Mouse (Mus musculus): ENCODE measurements around the gene Lrrfip1. TPM values are rescaled to one million over a fixed set of nuclear protein-coding genes. Genes with fewer than 3 reads are reported as not detected.

Gene Lrrfip1
- polyA plus RNA-seq, 1 experiment from 2014 or later: 85.4 TPM

DNA sequence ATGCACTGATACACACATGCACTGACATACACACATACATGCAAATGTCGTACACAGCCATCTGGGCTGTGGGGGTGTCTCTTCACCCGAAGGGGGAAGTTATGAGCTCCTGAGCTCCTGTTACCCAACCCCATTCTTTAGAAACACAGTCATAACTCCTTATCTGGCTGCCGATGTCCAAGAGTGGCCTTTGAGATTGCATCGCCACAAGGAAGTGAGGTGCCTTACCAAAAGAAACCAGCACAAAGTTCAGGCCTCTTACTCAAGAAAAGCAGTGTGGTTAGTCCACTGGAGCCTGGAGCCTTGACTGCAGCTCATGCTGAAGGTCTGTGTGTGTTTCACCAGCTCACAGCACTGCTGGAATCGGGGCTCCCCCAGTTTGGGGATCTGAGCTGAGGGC lies 43.1 kb downstream of the Lrrfip1 start:
- Histone ChIP-seq H3K27ac (ENCODE audit: low read length) (peak overlapping the region; percentile 85), H3K4me2 (ENCODE audit: low read depth, low read length) (no peak overlapping the region), H3K27me3 (ENCODE audit: control insufficient read depth, insufficient read depth, low read length) (no peaks in the 10 kb centered on the region), H3K9me3 (replicated peaks; ENCODE audit: control insufficient read depth, low read length) (no peaks in the 10 kb centered on the region), H3K9ac (ENCODE audit: low read length) (no peak overlapping the region), H3K4me1 (ENCODE audit: control insufficient read depth, insufficient read depth, low read length) (peaks cover 14% of the 10 kb centered on the region; the same call in 1 of the 2 replicates), H3K4me3 (replicated peaks; ENCODE audit: low read length) (no peak overlapping the region), H3K36me3 (ENCODE audit: control insufficient read depth, insufficient read depth, low read length) (no peaks in the 10 kb centered on the region)
- 66% methylated on average over 5 of the region's 5 CpGs for WGBS
- ATAC-seq (ENCODE audit: insufficient read depth, low FRiP score): peak; percentile 76

- no peak overlapping the region for H3K4me3 ChIP-seq (replicated peaks; ENCODE audit: low read length)
- no peak overlapping the region for H3K4me2 ChIP-seq (ENCODE audit: low read depth, low read length)
- 0 out of 2 replicates have a peak overlapping the region, but pooled peaks have one; percentile 15 for H3K9ac ChIP-seq (ENCODE audit: low read length)
- peak; percentile 74; the same call in 1 of the 2 replicates for ATAC-seq (ENCODE audit: insufficient read depth, low FRiP score)
- H3K4me1 ChIP-seq (ENCODE audit: control insufficient read depth, insufficient read depth, low read length): peaks cover 14% of the 10 kb centered on the region; the same call in 1 of the 2 replicates
- no peaks in the 10 kb centered on the region for H3K36me3 ChIP-seq (ENCODE audit: control insufficient read depth, insufficient read depth, low read length)
- H3K27ac ChIP-seq (ENCODE audit: low read length): peak overlapping the region; percentile 69
- H3K27me3 ChIP-seq (ENCODE audit: control insufficient read depth, insufficient read depth, low read length): no peaks in the 10 kb centered on the region
- H3K9me3 ChIP-seq (replicated peaks; ENCODE audit: control insufficient read depth, low read length): no peaks in the 10 kb centered on the region
- WGBS: 47% methylated on average over 5 of the region's 5 CpGs
Measured at GRCm38 (mm10) chr1:91043191-91043590, 44.7 kb downstream of the Lrrfip1 start.

- WGBS: 66% methylated on average over 10 of the region's 10 CpGs
Measured at GRCm38 (mm10) chr1:91044176-91044575, 45.6 kb downstream of the Lrrfip1 start.

GRCm38 (mm10) chr1:91044648-91045047 lies 46.1 kb downstream of the Lrrfip1 start:
- H3K27me3 ChIP-seq (ENCODE audit: control insufficient read depth, insufficient read depth, low read length): no peaks in the 10 kb centered on the region
- ATAC-seq (ENCODE audit: insufficient read depth, low FRiP score): no peak
- H3K9ac ChIP-seq (ENCODE audit: low read length): no peak overlapping the region
- peaks cover 14% of the 10 kb centered on the region; the same call in 1 of the 2 replicates for H3K4me1 ChIP-seq (ENCODE audit: control insufficient read depth, insufficient read depth, low read length)
- H3K4me2 ChIP-seq (ENCODE audit: low read depth, low read length): no peak overlapping the region
- WGBS: 59% methylated on average over 3 of the region's 3 CpGs
- H3K27ac ChIP-seq (ENCODE audit: low read length): peak overlapping the region; percentile 40; the same call in 1 of the 2 replicates
- H3K36me3 ChIP-seq (ENCODE audit: control insufficient read depth, insufficient read depth, low read length): no peaks in the 10 kb centered on the region
- no peaks in the 10 kb centered on the region for H3K9me3 ChIP-seq (replicated peaks; ENCODE audit: control insufficient read depth, low read length)
- no peak overlapping the region for H3K4me3 ChIP-seq (replicated peaks; ENCODE audit: low read length)

More at GRCm38 (mm10) chr1:91044176-91044575, 45.6 kb downstream of the Lrrfip1 start:
- H3K27me3 ChIP-seq (ENCODE audit: control insufficient read depth, insufficient read depth, low read length): no peaks in the 10 kb centered on the region
- no peak for ATAC-seq (ENCODE audit: insufficient read depth, low FRiP score)
- H3K4me1 ChIP-seq (ENCODE audit: control insufficient read depth, insufficient read depth, low read length): peaks cover 14% of the 10 kb centered on the region; the same call in 1 of the 2 replicates
- no peak overlapping the region for H3K9ac ChIP-seq (ENCODE audit: low read length)
- peak overlapping the region; percentile 69; the same call in 1 of the 2 replicates for H3K27ac ChIP-seq (ENCODE audit: low read length)
- no peaks in the 10 kb centered on the region for H3K36me3 ChIP-seq (ENCODE audit: control insufficient read depth, insufficient read depth, low read length)
- no peaks in the 10 kb centered on the region for H3K9me3 ChIP-seq (replicated peaks; ENCODE audit: control insufficient read depth, low read length)
- H3K4me3 ChIP-seq (replicated peaks; ENCODE audit: low read length): no peak overlapping the region
- no peak overlapping the region for H3K4me2 ChIP-seq (ENCODE audit: low read depth, low read length)

DNA sequence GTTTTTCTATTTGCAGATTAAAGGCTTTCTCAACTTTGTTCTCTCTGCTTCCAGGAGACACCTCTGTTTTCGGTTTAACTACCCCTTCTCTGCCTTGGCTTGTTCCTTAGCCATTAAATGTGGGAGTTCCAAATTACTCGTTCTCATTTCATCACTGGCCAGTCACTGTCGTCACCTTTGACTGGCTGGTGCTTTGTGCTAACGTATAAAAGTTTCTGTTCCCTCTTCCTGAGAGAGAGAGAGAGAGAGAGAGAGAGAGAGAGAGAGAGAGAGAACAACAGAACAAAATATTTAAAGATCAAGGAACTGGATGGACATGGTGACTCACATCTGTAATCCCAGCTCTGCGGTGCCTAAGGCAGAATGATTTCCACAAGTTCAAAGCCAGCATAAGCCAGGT lies 47.7 kb downstream of the Lrrfip1 start:
- H3K27me3 ChIP-seq (ENCODE audit: control insufficient read depth, insufficient read depth, low read length): no peaks in the 10 kb centered on the region
- no peak overlapping the region for H3K4me2 ChIP-seq (ENCODE audit: low read depth, low read length)
- H3K27ac ChIP-seq (ENCODE audit: low read length): no peak overlapping the region
- H3K9me3 ChIP-seq (replicated peaks; ENCODE audit: control insufficient read depth, low read length): no peaks in the 10 kb centered on the region
- no peak for ATAC-seq (ENCODE audit: insufficient read depth, low FRiP score)
- no peak overlapping the region for H3K4me3 ChIP-seq (replicated peaks; ENCODE audit: low read length)
- peaks cover 18% of the 10 kb centered on the region; the same call in 1 of the 2 replicates for H3K4me1 ChIP-seq (ENCODE audit: control insufficient read depth, insufficient read depth, low read length)
- 56% methylated on average over 5 of the region's 5 CpGs for WGBS
- H3K9ac ChIP-seq (ENCODE audit: low read length): no peak overlapping the region
- no peaks in the 10 kb centered on the region for H3K36me3 ChIP-seq (ENCODE audit: control insufficient read depth, insufficient read depth, low read length)

DNA sequence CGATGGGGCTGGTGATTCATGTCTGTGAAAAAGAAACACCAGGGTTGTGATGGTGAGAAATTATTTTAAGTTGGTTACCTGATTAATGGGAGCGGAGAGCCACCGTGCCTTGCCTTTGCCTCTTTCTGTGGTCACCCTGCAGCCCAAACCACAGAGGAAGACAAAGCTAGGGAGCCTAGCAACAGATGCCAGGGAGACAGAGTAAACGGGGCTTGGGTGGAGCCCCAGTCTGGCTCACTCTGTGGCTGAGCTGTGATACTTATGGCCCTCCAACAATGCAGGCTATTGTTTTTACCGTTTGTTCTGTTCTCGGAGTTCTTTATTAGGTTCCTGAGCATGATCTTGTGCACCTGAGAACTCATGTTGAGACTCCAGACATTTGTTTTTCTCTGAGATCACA lies 50.8 kb downstream of the Lrrfip1 start:
- Histone ChIP-seq H3K4me3 (replicated peaks; ENCODE audit: low read length) (no peak overlapping the region), H3K9ac (ENCODE audit: low read length) (no peak overlapping the region), H3K36me3 (ENCODE audit: control insufficient read depth, insufficient read depth, low read length) (no peaks in the 10 kb centered on the region), H3K27me3 (ENCODE audit: control insufficient read depth, insufficient read depth, low read length) (no peaks in the 10 kb centered on the region), H3K4me2 (ENCODE audit: low read depth, low read length) (no peak overlapping the region), H3K9me3 (replicated peaks; ENCODE audit: control insufficient read depth, low read length) (no peaks in the 10 kb centered on the region), H3K27ac (ENCODE audit: low read length) (no peak overlapping the region), H3K4me1 (ENCODE audit: control insufficient read depth, insufficient read depth, low read length) (peaks cover 21% of the 10 kb centered on the region)
- ATAC-seq (ENCODE audit: insufficient read depth, low FRiP score): no peak
- 57% methylated on average over 6 of the region's 6 CpGs for WGBS

DNA sequence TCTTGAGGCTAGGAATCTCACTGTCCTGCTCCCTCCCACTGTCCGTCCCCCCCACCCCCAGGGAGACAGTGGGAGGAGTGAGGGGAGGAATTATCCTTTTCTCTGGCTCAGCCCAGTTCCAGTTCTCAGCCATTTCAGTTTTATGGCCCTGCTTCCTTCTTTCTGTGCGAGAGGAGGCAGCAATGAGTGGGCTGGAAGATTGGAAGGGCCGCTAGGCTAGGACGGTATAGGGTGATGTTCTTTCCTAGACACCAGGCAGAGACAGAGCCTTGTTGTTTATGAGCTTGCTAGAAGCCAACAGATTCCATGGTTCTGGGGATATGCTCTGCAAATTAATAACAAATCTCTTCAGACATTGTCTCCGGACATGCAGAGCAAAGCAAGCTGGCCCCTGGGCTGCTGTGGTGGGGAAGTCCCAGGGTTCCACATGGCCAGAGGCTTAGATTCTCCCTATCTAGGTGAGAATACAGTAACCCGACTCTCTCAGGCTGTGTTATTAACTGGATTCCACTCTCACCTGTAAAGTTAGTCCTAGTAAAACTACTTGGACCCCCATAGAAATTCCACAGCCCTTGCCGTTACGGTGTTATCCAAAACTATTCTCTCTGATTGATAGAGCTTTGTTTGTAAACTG lies 53.0 kb downstream of the Lrrfip1 start:
- Histone ChIP-seq H3K4me2 (ENCODE audit: low read depth, low read length) (peak overlapping the region; percentile 69), H3K36me3 (ENCODE audit: control insufficient read depth, insufficient read depth, low read length) (no peaks in the 10 kb centered on the region), H3K27me3 (ENCODE audit: control insufficient read depth, insufficient read depth, low read length) (no peaks in the 10 kb centered on the region), H3K4me3 (replicated peaks; ENCODE audit: low read length) (no peak overlapping the region), H3K9ac (ENCODE audit: low read length) (0 out of 2 replicates have a peak overlapping the region, but pooled peaks have one; percentile 11), H3K4me1 (ENCODE audit: control insufficient read depth, insufficient read depth, low read length) (peaks cover 44% of the 10 kb centered on the region), H3K9me3 (replicated peaks; ENCODE audit: control insufficient read depth, low read length) (no peaks in the 10 kb centered on the region), H3K27ac (ENCODE audit: low read length) (no peak overlapping the region; the same call in 1 of the 2 replicates)
- 57% methylated on average over 8 of the region's 8 CpGs for WGBS
- ATAC-seq (ENCODE audit: insufficient read depth, low FRiP score): no peak

- no peaks in the 10 kb centered on the region for H3K9me3 ChIP-seq (replicated peaks; ENCODE audit: control insufficient read depth, low read length)
- H3K9ac ChIP-seq (ENCODE audit: low read length): peak overlapping the region; percentile 79
- peak; percentile 96 for ATAC-seq (ENCODE audit: insufficient read depth, low FRiP score)
- H3K4me2 ChIP-seq (ENCODE audit: low read depth, low read length): peak overlapping the region; percentile 69
- H3K27ac ChIP-seq (ENCODE audit: low read length): peak overlapping the region; percentile 93
- H3K4me1 ChIP-seq (ENCODE audit: control insufficient read depth, insufficient read depth, low read length): peaks cover 48% of the 10 kb centered on the region
- WGBS: under 1% methylated on average over 28 of the region's 28 CpGs
- H3K4me3 ChIP-seq (replicated peaks; ENCODE audit: low read length): peak overlapping the region; percentile 68
- H3K36me3 ChIP-seq (ENCODE audit: control insufficient read depth, insufficient read depth, low read length): no peaks in the 10 kb centered on the region
- H3K27me3 ChIP-seq (ENCODE audit: control insufficient read depth, insufficient read depth, low read length): no peaks in the 10 kb centered on the region
Measured at GRCm38 (mm10) chr1:91052747-91053181, 54.2 kb downstream of the Lrrfip1 start.

GRCm38 (mm10) chr1:91053218-91054073 lies 54.9 kb downstream of the Lrrfip1 start:
- peak overlapping the region; percentile 69 for H3K4me2 ChIP-seq (ENCODE audit: low read depth, low read length)
- no peaks in the 10 kb centered on the region for H3K36me3 ChIP-seq (ENCODE audit: control insufficient read depth, insufficient read depth, low read length)
- peaks cover 48% of the 10 kb centered on the region for H3K4me1 ChIP-seq (ENCODE audit: control insufficient read depth, insufficient read depth, low read length)
- H3K4me3 ChIP-seq (replicated peaks; ENCODE audit: low read length): peak overlapping the region; percentile 68
- WGBS: 3% methylated on average over 41 of the region's 41 CpGs
- peak overlapping the region; percentile 93 for H3K27ac ChIP-seq (ENCODE audit: low read length)
- ATAC-seq (ENCODE audit: insufficient read depth, low FRiP score): peak; percentile 80
- H3K9me3 ChIP-seq (replicated peaks; ENCODE audit: control insufficient read depth, low read length): no peaks in the 10 kb centered on the region
- peak overlapping the region; percentile 79 for H3K9ac ChIP-seq (ENCODE audit: low read length)
- H3K27me3 ChIP-seq (ENCODE audit: control insufficient read depth, insufficient read depth, low read length): no peaks in the 10 kb centered on the region

Data from stomach, embryonic 16.5 days (tissue).